Mouse (Mus musculus) left cerebral cortex, adult 2 months (tissue): ENCODE measurements around the gene Supt20. TPM values are rescaled to one million over a fixed set of nuclear protein-coding genes. Genes with fewer than 3 reads are reported as not detected.
A peak's percentile ranks its signal among the peaks of the same experiment; 100 is the strongest.

Experiments used
- DNase-seq, 2 experiments: peaks; one replicate each; pipeline ENCODE4 v3.0.0; 2021 to 2022; ENCODE audit warnings: low spot score in 2 of 2, mixed read lengths in 1 of 2; ENCODE audit errors: extremely low spot score in 1 of 2
- H3K27ac ChIP-seq: fragments of 200-600 bp; 2 replicates; pipeline ENCODE4 v1.8.1; 2022
- H3K4me3 ChIP-seq: fragments of 200-600 bp; 2 replicates; pipeline ENCODE4 v1.8.1; 2022
- CTCF ChIP-seq: fragments of 200-600 bp; IDR thresholded peaks from 2 replicates; pipeline ENCODE4 v1.8.1; 2022; ENCODE audit warnings: antibody characterized with exemption, mild to moderate bottlenecking, moderate library complexity
- intact Hi-C: fragments of 180-260 bp; cut with DNase I; formaldehyde crosslinking; loops from one replicate; pipeline ENCODE4 v1.15.1; 2025
- long read RNA-seq, 2 experiments: library from polyadenylated mRNA; stranded (forward); transcript quantifications; one replicate each; pipeline ENCODE4 v2.0.0; 2021; ENCODE audit warnings: borderline mapping rate in 2 of 2
- total RNA-seq, 2 experiments: library from RNA; stranded (reverse); gene quantifications; 2 replicates each; pipeline ENCODE4 v1.2.3; 2021

The Supt20 gene
- total RNA-seq, result 10 to 100 TPM; 37.6 to 48.2 TPM
- long read RNA-seq, experiment 1, partial matches to known transcripts, result 8 of 51 reads
- long read RNA-seq, experiment 1, other reads (novel, unspliced or antisense), result 43 of 51 reads
- long read RNA-seq, experiment 2, partial matches to known transcripts, result 6 of 40 reads
- long read RNA-seq, experiment 2, other reads (novel, unspliced or antisense), result 33 of 40 reads

DNA sequence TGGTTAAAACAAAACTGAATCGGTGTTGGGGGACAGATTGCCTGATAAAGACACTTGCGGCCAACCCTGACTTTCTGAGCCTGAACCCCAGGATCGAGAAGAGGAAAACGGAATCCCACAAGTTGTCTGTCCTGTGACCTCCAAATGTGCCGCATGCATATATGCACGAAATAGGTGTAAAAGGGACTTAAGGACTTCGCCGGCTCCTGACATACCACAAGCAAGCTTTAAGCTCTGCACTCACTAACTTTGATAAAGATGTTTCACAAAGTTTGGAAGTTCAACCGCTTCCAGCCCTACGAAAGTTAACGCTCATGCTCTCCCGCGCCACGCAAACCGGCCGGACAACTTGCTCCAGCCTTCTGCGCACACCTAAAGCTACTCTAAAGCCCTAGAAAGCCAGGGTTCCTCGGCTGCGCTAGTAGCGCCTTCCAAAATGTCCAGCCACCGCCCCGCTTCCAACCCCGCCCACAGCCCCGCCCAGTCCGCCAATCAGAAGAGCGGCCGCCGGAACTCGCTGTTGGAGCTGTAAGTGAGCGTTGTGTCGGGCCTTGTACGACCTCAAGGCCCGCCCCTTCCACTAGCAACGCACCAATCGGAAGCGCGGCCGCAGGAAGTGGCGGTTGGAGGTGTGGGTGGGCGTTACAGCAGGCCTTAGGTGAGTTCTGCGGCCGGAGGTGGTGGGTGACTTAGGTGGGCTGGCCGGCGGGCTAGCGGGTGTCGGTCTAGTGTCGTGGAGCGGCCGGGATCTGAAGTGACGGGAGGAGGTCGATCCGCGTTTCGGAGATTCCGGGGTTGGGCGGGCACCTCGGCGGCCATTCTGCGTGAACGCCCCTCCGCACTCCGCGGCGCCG is at the start of gene Supt20:
Gene Supt20, plus strand, starts transcription at position 606 of the 854 bp plus-strand sequence.
- DNase-seq, result peak; percentile 89 to 90
- intact Hi-C loops, result loop anchor here (5.0 kb wide), 2 partner anchors 830 to 955 kb away; partner anchors contain the start of gene Ufm1
- no peak for TF ChIP-seq CTCF
- H3K27ac ChIP-seq, result peak within 1 kb of the TSS; percentile 80; the same call in 1 of the 2 replicates
- H3K4me3 ChIP-seq, result peak within 1 kb of the TSS; percentile 91

DNA sequence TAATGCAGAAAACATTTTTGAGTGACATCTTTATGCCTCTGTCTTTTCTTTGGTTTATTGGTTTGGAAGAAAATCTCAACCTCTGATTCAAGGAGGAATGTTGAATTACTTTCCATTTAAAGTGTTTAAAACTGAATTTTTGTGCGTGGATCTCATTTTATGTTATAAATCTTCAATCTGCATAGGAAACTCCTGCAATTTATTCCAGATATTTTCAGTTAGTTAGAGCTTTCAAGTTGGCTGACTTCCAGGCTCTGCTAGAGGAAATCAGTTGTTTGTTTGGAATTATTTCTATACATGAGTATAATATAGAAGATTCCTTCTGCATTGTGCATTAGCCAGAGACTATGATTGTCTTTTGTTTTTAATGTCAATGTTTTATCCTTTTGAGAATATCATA is 49.8 kb upstream of the Supt20 start:
- no peak for TF ChIP-seq CTCF
- DNase-seq, result no peak
- Histone ChIP-seq H3K4me3 (no peak overlapping the region), H3K27ac (no peak overlapping the region)
- intact Hi-C loops, result no loop called here

DNA sequence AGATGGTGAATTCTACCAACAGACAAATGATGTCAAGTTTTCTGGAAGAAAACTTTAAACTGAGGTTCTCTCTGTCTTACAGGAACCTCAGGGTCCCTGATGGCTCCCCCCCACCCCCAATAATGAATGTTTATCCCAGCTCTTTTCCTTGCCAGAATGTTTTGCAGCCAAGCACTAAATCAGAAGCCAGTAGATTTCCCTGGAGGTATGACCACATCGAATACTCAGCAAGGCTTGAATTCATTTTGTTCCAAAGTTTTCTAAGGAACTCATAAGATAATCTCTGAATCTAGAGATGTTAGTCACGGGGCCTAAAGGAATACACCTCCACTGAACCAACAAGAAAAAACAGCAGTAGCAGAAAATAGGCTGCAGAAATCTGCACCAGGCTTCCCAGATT is 45.0 kb upstream of the Supt20 start:
- no peak for DNase-seq
- Histone ChIP-seq H3K4me3 (no peak overlapping the region), H3K27ac (no peak overlapping the region)
- no peak for TF ChIP-seq CTCF
- intact Hi-C loops, result no loop called here

DNA sequence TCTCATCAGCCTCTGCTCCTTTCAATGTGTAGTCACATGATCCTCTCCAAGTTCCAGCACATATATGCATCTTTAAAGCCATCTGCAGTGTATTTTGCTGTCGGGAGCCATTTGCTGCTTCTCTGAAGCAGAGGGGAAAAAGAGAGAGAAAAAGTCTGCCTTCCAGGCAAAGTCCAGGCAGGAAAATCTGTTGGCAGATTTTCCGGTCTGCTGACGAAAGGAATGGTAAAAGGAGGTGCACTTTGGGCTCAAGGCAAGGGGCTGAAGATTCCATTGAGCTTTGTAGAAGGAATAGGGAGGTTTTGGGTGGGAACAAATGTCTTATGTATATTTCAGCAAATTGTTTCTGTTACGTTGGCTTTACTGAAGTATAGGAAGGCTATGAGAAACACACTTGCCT is 41.0 kb upstream of the Supt20 start:
- DNase-seq, result no peak
- Histone ChIP-seq H3K4me3 (no peak overlapping the region), H3K27ac (no peak overlapping the region)
- no peak for TF ChIP-seq CTCF
- intact Hi-C loops, result no loop called here

DNA sequence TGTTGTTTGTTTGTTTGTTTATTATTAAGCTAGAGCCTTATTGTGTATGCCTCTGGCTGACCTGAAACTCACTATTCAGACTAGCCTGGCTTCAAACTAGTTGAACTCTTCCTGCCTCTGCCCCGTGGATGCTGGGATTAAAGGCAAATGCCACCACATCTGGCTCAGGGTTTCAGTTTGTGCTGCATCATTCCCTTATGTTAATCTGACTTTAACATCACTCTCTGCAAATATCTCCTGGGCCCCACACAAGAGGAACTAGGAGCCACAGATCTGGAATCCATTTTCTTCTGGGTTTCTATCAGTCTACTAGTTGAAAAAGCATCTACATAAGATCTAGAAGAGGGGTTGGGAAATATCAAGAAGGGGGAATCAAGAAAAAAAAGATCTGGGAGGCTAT is 38.4 kb upstream of the Supt20 start:
- no peak for TF ChIP-seq CTCF
- Histone ChIP-seq H3K27ac (no peak overlapping the region), H3K4me3 (no peak overlapping the region)
- intact Hi-C loops, result no loop called here
- no peak for DNase-seq

DNA sequence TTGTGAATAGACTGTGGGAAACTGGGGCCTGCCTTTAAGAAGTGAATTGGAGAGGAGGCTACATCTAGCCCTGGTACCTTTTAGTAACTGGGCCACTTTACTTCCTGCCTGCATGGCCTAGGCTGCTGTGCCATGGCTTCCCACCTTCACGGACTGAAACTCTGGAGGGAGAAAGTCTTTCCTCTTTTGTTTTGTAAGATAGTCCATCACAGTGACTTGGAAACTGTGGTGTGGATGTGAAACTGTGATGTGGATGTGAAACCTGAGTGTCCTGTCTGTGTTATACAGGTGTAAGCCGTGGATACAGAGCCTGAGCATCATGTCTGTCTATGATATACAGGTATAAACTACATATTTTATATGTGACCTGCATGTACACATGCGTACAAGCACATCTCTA is 35.5 kb upstream of the Supt20 start:
- intact Hi-C loops, result no loop called here
- H3K4me3 ChIP-seq, result no peak overlapping the region
- no peak overlapping the region for H3K27ac ChIP-seq
- no peak for TF ChIP-seq CTCF
- no peak for DNase-seq

DNA sequence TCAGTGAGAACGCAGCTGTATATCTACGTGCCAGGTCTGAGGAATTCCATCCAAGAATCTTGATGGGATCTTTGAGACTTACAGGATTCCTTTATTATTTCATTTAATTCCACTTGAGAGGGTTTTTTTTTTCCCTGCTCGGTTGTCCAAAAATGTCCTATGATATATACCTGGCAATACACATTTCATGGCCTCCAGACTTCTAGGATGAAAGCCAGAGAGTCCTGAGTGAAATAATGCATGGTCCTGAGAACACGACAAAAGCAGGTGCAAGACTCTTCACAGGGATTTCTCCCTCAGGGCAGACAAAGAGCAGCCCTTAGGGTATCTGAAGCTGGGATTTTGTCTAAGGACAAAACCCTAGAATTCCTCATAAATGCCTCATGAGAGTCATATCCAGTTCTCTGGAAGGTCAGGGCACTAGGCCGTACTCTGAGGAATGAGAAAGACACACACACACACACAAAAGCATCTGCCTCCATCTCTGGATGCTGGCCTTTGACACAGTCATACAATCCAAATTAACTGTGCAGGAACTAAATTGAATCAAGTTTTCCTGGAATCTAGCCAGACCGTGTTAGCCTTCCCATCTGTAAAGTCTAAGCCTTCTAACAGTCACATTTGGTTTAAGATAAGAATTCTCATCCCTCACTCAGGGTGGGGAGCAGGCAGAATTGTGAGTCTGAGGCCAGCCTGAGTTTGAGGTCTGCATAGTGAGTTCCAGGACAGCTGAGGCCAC is 34.5 kb upstream of the Supt20 start:
- no peak for DNase-seq
- no peak for TF ChIP-seq CTCF
- no peak overlapping the region for H3K4me3 ChIP-seq
- intact Hi-C loops, result no loop called here
- H3K27ac ChIP-seq, result no peak overlapping the region

DNA sequence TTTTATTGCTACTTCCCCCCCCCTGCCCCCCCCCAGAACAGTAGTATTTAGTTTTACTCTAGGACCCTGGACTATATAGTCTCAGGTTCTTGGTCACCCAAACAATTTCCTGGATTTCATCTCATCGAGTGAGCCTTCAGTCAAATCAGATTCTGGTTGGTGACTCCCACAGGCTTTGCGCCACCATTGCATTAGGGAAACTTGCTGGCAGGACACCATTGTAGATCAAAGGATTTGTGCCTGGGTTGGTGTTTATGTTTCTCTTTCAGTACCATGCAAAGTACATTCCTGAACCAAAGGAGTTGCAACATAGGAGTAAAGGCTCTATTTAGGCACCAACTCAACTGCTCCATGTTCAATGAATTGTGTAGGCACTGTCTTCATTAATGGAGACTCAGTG is 32.9 kb upstream of the Supt20 start:
- H3K27ac ChIP-seq, result no peak overlapping the region
- DNase-seq, result no peak
- no peak overlapping the region for H3K4me3 ChIP-seq
- no peak for TF ChIP-seq CTCF
- intact Hi-C loops, result no loop called here

DNA sequence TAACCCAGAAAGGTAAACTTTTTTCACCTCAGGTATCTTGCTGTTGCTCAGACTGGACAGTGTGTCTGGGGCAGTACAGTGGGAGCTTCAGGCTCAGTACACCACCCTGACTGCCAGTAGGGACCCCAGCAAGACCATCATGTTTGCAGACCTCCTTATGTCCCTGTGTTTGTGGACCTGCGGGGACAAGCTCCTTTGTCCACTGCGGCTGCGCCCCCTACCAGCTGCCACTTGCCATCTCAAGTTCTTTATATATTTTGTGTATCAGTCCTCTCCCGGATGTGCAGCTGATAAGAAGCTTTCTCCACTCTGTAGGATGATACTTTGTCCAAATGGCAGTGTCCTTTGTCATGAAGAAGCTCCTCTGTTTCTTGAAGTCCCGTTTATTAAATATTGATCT is 30.2 kb upstream of the Supt20 start:
- no peak for DNase-seq
- intact Hi-C loops, result no loop called here
- peak; percentile 30 for TF ChIP-seq CTCF
- Histone ChIP-seq H3K27ac (no peak overlapping the region), H3K4me3 (no peak overlapping the region)

DNA sequence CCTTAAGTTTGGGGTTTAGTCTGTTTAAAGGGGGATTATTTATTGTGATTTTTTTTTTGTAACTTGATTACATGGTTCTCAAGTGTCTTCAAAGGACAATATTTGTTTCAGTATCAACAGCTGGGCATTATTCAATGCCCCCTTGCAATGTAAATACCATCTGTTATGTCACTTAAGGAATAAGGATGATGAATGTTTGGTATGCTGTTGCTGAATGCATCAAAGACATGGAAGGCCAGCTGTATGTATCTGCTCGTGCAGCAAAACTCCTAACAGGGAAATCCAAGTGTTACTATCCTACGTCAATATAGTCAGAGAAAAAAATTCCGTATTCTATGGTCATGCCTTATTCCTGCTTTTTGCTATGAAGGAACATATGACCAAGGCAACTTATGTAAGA is 24.5 kb upstream of the Supt20 start:
- TF ChIP-seq CTCF, result no peak
- intact Hi-C loops, result no loop called here
- DNase-seq, result no peak
- Histone ChIP-seq H3K27ac (no peak overlapping the region), H3K4me3 (no peak overlapping the region)

DNA sequence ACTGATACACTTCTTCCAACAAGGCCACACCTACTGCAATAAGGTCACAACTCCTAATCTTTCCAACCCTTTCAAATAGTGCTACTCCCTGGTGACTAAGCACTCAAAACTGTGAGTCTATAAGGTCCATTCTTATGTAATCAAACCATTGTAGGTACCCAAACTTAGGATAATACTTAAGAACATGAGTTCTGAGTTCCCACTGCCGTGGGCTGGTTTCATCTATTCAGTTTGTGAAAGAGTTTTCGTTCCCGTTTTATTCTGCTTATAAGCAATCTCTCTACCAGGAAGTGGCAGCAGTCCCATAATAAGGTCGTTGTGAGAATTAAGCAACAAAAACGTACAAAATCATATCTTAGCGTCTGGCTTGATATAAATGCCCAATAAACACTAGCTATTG is 23.9 kb upstream of the Supt20 start:
- TF ChIP-seq CTCF, result no peak
- DNase-seq, result no peak
- intact Hi-C loops, result no loop called here

DNA sequence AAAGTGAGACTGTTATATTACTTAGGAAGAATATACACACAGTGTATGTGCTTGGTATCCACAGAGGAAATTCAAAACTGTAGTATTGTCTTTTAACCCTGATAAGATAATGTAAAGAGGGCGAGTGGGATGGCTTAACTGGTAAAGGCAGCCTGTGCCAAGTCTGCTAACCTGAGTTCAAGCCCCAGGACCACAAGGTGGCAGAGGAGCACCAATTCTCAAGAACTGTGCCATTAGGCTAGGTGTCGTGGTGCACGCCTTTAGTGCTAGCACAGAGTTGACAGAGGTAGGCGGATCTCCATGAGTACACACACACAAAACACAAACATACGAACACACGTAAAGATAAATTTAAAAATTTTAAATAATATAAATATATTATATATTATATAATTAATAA is 23.0 kb upstream of the Supt20 start:
- TF ChIP-seq CTCF, result no peak
- no peak for DNase-seq
- Histone ChIP-seq H3K27ac (no peak overlapping the region), H3K4me3 (no peak overlapping the region)
- intact Hi-C loops, result no loop called here

More for the DNA sequence above, 23.9 kb upstream of the Supt20 start:
- no peak overlapping the region for H3K4me3 ChIP-seq
- no peak overlapping the region for H3K27ac ChIP-seq
